8 mouse cellular contexts compared by ENCODE assay signal in the genomic region with DNA sequence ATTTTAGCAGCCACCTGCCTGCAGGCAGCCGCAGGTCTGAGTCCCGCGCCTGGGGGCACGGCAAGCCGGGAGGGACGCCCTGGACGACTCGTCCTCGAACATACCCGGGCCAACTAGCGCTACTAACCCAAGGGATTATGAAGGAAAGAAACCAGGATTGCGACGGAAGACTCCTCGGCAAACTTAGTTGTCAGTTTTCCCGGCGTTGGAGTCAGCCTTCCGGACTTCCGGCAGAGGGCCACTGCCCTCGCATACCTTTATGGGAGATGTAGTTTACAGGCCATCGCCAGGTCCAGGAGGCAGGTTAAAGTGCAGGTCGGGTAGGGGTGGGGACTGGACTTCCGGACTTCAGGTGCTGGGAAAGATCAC. TPM values are rescaled to one million over a fixed set of nuclear protein-coding genes. Genes with fewer than 3 reads are reported as not detected.
DNase-seq lines count a peak whose midpoint lies in the region; ATAC-seq and TF ChIP-seq lines count a peak whose summit lies in the region.

A gene (minus strand): TSS at position 282 of the 369 bp plus-strand sequence.

- no peaks in the 10 kb centered on the region for H3K27me3 ChIP-seq in lung, embryonic 14.5 days (ENCODE audit: insufficient read depth, low read length)

- no peak for TF ChIP-seq CTCF in lung, embryonic 14.5 days (IDR thresholded peaks at IDR 0.05; ENCODE audit: low read depth)

- under 1% methylated on average over 22 of the region's 22 CpGs for WGBS in lung, embryonic 14.5 days

- H3K36me3 ChIP-seq in lung, embryonic 14.5 days (ENCODE audit: insufficient read depth): no peaks in the 10 kb centered on the region

- peak within 1 kb of the TSS; percentile 71 for H3K9ac ChIP-seq in lung, embryonic 14.5 days

- peak; percentile 52 for DNase-seq in Muller cell, postnatal 12 days (ENCODE audit: inconsistent ontology term)
- peak; percentile 70 for DNase-seq in cerebellum, adult 9-11 months
- peak; percentile 2 for DNase-seq in layer of hippocampus, adult 9-10 months (ENCODE audit: low spot score)
- peak; percentile 59 for DNase-seq in lung, embryonic 14.5 days
- peak; percentile 44 for DNase-seq in ovary, adult 18-20 months (ENCODE audit: low spot score)
- DNase-seq in thymus, postnatal 10 days (ENCODE audit: low spot score in 2 of 2): peak; percentile 37 to 43

- no peaks in the 10 kb centered on the region; the same call in 1 of the 2 replicates for H3K4me1 ChIP-seq in lung, embryonic 14.5 days (ENCODE audit: insufficient read depth)

- H3K9me3 ChIP-seq in lung, embryonic 14.5 days (ENCODE audit: low read depth, low read length): no peaks in the 10 kb centered on the region

- peak within 1 kb of the TSS; percentile 60 for H3K4me3 ChIP-seq in lung, embryonic 14.5 days (ENCODE audit: low read depth, low read length)

- peak within 1 kb of the TSS; percentile 50; the same call in 1 of the 2 replicates for H3K27ac ChIP-seq in lung, embryonic 14.5 days (ENCODE audit: low read depth)

- peak within 1 kb of the TSS; percentile 74 for H3K4me2 ChIP-seq in lung, embryonic 14.5 days

- peak; percentile 98 for ATAC-seq in frontal cortex, adult (ENCODE audit: low TSS enrichment)
- peak; percentile 82 to 85 for ATAC-seq in hematopoietic stem cell, adult 5-6 weeks (replicated peaks in 1 of 2; ENCODE audit: insufficient read depth in 1 of 2, low FRiP score in 2 of 2, low TSS enrichment in 1 of 2, low read depth in 1 of 2, poor library complexity in 2 of 2, severe bottlenecking in 2 of 2)
- peak; percentile 92 for ATAC-seq in lung, embryonic 14.5 days (ENCODE audit: insufficient read depth)

RNA-seq across cellular contexts. Expression of the gene that starts here (rescaled TPM):
- total RNA-seq in hematopoietic stem cell, adult 5-6 weeks (2017): 8.9 and 12.6 TPM in 2 replicates
- polyA plus RNA-seq in lung, embryonic 14.5 days (2014; fragmentation: Nextera tagmentation; extraction: Ambion mirVana): 3.4 and 4.4 TPM in 2 replicates

Comparison
In these comparisons a context has a peak if more than half of its experiments do, and no peak if none do; other contexts are left out.
1. Peak in every context shown above with its lines: DNase-seq, ATAC-seq, H3K4me3 ChIP-seq and H3K27ac ChIP-seq.
2. DNase-seq: peak in every context shown above with its lines; median percentile 70 in cerebellum, adult 9-11 months; 59 in lung, embryonic 14.5 days; 52 in Muller cell, postnatal 12 days; 44 in ovary, adult 18-20 months; 40 in thymus, postnatal 10 days; 2 in layer of hippocampus, adult 9-10 months.